Mouse (Mus musculus): Measurements from ENCODE around the gene Ntn3.

Ntn3 gene

GRCm38 (mm10) chr17:24209043-24209915 is at the start of gene Ntn3:
Gene Ntn3 (minus strand): TSS chr17:24209531.
- DNase-seq (ENCODE audit: low spot score): peak; percentile 82

DNA sequence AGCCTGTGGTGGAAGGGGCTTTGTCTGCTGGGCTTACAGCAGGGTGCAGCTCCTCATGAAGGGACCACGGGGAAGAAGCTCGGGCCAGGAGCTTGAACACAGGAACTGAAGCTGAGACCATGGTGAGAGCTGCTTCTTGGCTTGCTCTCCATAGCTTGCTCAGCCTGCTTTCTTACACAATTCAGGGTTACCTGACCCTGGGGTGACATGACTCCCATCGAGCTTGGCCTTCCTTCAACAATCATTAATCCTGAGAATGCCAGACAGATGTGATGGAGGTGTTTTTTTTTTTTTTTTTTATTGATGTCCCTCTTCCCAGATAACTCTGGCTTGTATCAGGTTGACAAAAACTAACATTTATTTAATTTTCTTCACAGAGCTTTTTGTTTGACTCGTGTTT is 49.6 kb upstream of the Ntn3 start:
- DNase-seq (ENCODE audit: low spot score): no peak

DNA sequence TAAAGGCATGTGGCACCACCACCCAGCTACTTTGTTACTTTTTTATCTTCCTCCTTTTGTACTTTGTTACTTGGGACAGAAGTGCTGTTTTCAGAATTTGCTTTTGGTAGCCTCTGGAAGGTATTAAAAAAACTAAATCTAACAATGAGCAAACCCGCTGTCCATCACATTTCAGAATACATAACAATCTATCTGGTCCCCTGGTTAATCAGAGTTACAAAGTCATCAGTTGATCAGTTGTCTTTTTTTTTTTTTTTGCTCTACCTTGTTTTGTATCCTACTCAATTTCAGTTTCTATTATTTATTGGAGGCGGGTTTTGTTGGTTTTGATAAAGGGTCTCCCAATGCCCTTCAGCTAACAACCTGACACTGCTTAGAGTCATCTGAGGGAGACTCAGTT is 43.0 kb upstream of the Ntn3 start:
- no peak for DNase-seq (ENCODE audit: low spot score)

GRCm38 (mm10) chr17:24251320-24252069 is 42.2 kb upstream of the Ntn3 start, which contains the start of gene Ccnf:
Gene Ccnf (minus strand): TSS chr17:24251484.
- peak; percentile 92 for DNase-seq (ENCODE audit: low spot score)

DNA sequence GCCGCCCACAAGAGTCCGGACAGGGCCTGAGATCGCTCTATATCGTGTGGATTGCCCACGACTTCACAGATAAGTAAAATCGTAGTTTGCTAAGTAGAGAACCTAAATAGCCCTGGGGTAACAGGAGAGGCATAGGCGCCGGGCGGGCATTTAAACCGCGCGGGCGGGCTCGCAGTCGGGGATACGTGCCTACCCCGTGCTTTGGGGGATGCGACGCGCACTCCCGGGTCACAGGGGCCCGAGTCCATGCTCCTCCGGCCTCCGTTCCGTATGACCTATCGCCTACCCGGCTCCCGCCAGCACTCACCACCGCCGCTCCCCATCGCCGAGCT is 41.6 kb upstream of the Ntn3 start:
- DNase-seq (ENCODE audit: low spot score): no peak

GRCm38 (mm10) chr17:24248641-24249040 is 39.3 kb upstream of the Ntn3 start:
- no peak for DNase-seq (ENCODE audit: low spot score)

DNA sequence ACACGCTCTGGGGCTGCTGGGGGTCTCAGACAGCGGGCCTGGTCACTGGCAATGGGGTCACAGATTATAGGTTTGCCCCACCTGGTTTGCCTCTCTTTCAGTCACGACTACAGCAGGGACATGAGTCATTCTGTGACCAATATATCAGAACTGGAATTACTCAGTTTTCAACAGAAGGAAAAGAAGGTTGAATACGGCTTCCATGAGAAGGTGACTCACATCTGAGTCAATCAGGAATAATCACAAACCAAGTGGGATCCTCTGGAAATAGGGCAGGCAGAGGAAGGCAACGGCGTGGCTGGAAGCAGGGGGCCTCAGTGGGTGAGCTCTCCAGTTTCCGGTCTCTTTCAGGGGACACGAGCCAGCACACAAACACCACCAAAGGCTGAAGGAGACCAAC is 34.7 kb upstream of the Ntn3 start:
- DNase-seq (ENCODE audit: low spot score): no peak

GRCm38 (mm10) chr17:24243311-24243969 is 34.1 kb upstream of the Ntn3 start:
- DNase-seq (ENCODE audit: low spot score): peak; percentile 77

DNA sequence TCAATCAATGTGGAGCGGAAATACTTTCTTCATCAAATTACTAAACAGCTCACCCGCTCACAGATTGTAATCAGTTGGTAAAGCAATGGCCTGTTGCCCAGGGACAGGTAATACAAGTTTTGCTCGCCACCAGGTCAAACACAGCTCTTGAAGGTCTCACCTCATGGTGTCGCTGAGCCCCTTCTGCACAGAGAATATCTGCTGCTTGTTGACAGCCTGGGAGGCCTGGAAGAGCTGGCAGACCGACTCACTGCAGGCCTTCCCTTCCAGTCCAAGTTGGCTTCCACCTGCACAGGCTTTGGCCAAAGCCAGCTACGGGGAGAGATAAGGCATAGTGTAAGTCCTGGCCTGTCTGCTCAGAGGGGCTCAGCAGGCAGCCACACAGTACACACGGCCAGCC is 27.6 kb upstream of the Ntn3 start:
- no peak for DNase-seq (ENCODE audit: low spot score)

- no peak for DNase-seq (ENCODE audit: low spot score)
Observed at GRCm38 (mm10) chr17:24236479-24236878, 27.1 kb upstream of the Ntn3 start.

DNA sequence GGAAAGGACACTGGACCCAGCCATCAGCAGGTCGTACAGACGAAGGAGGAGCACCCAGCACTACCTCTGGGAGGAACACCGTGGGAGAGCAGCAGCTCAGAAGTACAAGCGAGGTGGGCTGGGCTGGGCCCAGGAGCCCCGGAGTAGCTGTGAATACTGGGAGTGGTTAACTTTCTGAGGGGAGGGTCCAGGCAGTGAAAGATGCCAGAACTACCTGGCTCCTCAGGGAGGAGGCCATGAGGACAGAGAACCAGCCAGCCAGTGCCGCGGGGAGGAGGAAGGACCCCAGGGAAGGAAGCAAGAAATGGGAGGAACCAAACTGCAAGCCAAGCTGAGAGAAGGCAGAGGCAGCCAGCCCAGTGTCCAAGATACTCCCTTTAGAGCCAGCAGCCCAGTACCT is 18.6 kb upstream of the Ntn3 start:
- no peak for DNase-seq (ENCODE audit: low spot score)

GRCm38 (mm10) chr17:24226721-24227120 is 17.4 kb upstream of the Ntn3 start:
- no peak for DNase-seq (ENCODE audit: low spot score)

DNA sequence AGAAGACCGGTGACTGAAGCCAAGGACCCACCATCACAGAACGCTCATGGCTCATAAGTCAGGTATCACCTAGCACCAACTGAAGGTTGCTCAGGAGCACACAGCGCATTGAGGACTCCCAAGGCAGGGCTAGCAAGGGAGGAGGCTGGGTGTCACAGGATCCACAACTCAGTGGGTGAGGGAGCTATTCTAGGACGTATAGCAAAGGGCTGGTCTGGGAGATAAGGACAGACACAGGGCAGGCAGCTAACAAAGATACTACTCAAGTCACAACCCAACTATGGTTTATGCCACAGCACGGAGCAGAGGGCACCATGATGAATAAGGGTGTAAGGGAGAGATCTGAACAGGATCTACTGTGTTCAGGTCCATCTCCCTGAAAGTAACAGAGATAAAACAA is 16.5 kb upstream of the Ntn3 start:
- no peak for DNase-seq (ENCODE audit: low spot score)

GRCm38 (mm10) chr17:24224741-24225140 is 15.4 kb upstream of the Ntn3 start:
- DNase-seq (ENCODE audit: low spot score): no peak

DNA sequence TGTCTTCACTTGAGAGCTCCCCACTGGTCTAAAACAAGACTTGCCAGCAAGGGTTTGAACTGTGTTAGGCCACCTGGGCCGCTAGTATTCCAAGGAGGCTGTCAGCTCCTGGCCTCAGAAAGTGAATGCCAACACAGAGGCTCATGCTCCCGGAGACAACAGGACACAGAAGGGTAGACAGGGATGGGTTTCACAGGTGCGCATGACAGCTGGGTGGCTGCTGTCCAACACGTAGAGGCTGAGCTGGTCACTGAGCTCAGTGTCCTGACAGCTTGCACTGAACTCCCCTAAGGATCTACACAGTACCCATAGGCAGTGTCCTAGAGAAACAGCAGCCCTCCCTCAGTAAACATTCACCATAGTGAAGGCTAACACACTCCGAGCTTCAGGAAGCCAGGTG is 14.2 kb upstream of the Ntn3 start:
- no peak for DNase-seq (ENCODE audit: low spot score)

DNA sequence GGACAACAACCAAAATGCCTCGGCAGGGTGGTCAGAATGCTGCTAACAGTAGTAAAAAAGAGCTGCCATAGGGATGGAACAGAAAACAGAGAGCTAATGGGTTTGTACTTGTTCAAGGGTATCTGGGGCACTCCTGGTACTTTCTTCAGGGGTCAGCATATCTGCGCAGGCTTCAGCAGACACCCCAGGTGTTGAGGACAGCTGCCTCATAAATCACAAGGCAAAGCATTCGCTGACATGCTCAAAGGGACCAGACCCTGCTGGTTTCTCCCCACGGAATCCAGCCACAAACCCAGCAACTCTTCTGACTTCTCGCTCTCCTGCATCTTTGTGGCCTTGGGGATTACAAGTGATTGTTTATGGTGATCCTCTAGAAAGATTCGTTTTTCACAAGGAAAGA is 13.3 kb upstream of the Ntn3 start:
- DNase-seq (ENCODE audit: low spot score): no peak

GRCm38 (mm10) chr17:24220435-24221411 is 11.4 kb upstream of the Ntn3 start, which contains the start of gene Tedc2:
Gene Tedc2 (minus strand): TSS chr17:24220851.
- peak; percentile 94 for DNase-seq (ENCODE audit: low spot score)

- DNase-seq (ENCODE audit: low spot score): no peak
Observed at GRCm38 (mm10) chr17:24216836-24217235, 7.5 kb upstream of the Ntn3 start.

GRCm38 (mm10) chr17:24213186-24213585 is 3.9 kb upstream of the Ntn3 start:
- no peak for DNase-seq (ENCODE audit: low spot score)

DNA sequence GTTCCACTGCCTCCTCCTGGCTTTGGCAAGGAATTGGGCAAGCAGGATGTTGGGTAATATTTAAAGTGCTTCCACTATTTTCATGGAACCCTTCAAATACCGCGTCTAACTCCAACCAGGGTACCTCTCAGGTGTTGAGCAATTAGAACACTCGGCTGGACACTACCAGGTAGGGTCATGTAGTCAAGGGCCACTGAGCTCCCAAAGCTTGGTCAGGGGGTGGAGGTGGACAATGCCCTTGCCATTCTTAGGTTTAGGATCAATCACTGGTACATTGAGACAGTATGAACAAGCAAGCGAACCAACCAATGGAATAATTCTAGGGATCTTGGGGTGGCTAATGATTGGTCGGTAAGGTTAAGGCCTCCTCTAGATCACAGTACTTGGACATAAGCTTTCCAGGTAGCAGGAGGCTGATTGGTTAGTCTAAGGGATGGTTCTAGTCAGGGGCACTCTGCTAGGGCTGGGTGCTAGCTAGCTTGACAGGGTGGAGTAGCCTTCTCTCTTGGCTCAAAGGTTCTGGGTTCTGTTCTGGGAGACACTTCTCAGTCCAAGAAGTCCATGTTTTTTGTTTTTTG is 3.2 kb upstream of the Ntn3 start:
- DNase-seq (ENCODE audit: low spot score): no peak

All from testis, postnatal 10 days (tissue).